Mouse (Mus musculus) hematopoietic stem cell, adult 5-6 weeks (primary cell): ENCODE data around the gene Sept6. TPM values are rescaled to one million over a fixed set of nuclear protein-coding genes. Genes with fewer than 3 reads are reported as not detected.
A peak's percentile ranks its signal among the peaks of the same experiment; 100 is the strongest.
"Not testable (repeated sequence)": the region's sequence is repeated elsewhere in the genome, so short reads cannot be mapped to it uniquely, and the experiment has no call there.

Source experiments
- ATAC-seq, 2 experiments: fragments of 125-278 bp in 1 of 2; replicated peaks in 1 of 2; 2 replicates each; pipeline ENCODE4 v1.8.0; 2016 to 2017; ENCODE audit warnings: inconsistent platforms in 2 of 2, mild to moderate bottlenecking in 2 of 2, moderate number of reproducible peaks in 2 of 2, low read depth in 1 of 2, moderate TSS enrichment in 1 of 2; ENCODE audit not compliant: low FRiP score in 2 of 2, poor library complexity in 2 of 2, severe bottlenecking in 2 of 2, insufficient read depth in 1 of 2, low TSS enrichment in 1 of 2
- total RNA-seq: library from RNA; stranded (forward); fragments of 172-1452, 232-1000 nt; gene quantifications from 2 replicates; pipeline ENCODE4 v1.2.3, GENCODE M21; 2017

Sept6 gene
- total RNA-seq, 1 experiment from 2014 or later, result 122 TPM

GRCm38 (mm10) chrX:36902321-36903114 is 89.1 kb downstream of the Sept6 start, which contains the start of gene Nkrf:
TSS of gene Nkrf (minus strand) at chrX:36902899.
- ATAC-seq, result peak; percentile 26 to 55; a peak in 3 of 4 replicates

GRCm38 (mm10) chrX:36901655-36902054 is 89.9 kb downstream of the Sept6 start:
- ATAC-seq, result no peak

GRCm38 (mm10) chrX:36898931-36899330 is 92.7 kb downstream of the Sept6 start:
- not testable (repeated sequence) for ATAC-seq

- no peak for ATAC-seq
These were observed 106.9 kb downstream of the Sept6 start for GRCm38 (mm10) chrX:36884719-36885118.

- no peak; a peak in 1 of 4 replicates for ATAC-seq
These were observed 116.9 kb downstream of the Sept6 start for GRCm38 (mm10) chrX:36874704-36875128.

- peak; percentile 81 to 90 for ATAC-seq
These were observed 117.4 kb downstream of the Sept6 start for GRCm38 (mm10) chrX:36874178-36874696.

GRCm38 (mm10) chrX:36873765-36874164 is 117.8 kb downstream of the Sept6 start, which contains the start of the genes Ube2a and C330007P06Rik:
TSS of gene Ube2a (plus strand) at chrX:36873900.
TSS of gene C330007P06Rik (minus strand) at chrX:36874111.
- no peak for ATAC-seq

GRCm38 (mm10) chrX:36870372-36870771 is 121.2 kb downstream of the Sept6 start:
- peak; percentile 63 for ATAC-seq

- ATAC-seq, result no peak
These were observed 126.8 kb downstream of the Sept6 start for GRCm38 (mm10) chrX:36864609-36865328.

- peak; percentile 76 to 96 for ATAC-seq
These were observed 127.6 kb downstream of the Sept6 start for GRCm38 (mm10) chrX:36863766-36864608.

Other genes with a start within 250 kb of the Sept6 start
- gene Slc25a43, start 248.1 kb downstream of the Sept6 start, total RNA-seq, result 1.8 and 2.2 TPM in 2 replicates
- gene Slc25a5, start 196.1 kb downstream of the Sept6 start, total RNA-seq, result 527 and 620 TPM in 2 replicates
- 10.0 and 12.4 TPM in 2 replicates for gene Ube2a, start 117.9 kb downstream of the Sept6 start, total RNA-seq
- gene C330007P06Rik, start 117.7 kb downstream of the Sept6 start, total RNA-seq, result 72.4 and 76.5 TPM in 2 replicates
- gene Nkrf, start 88.9 kb downstream of the Sept6 start, total RNA-seq, result 9.9 and 11.6 TPM in 2 replicates
- gene Sowahd, start 57.1 kb upstream of the Sept6 start, total RNA-seq, result not detected in 2 replicates
- 5,658 and 5,878 TPM in 2 replicates for gene Rpl39, start 93.6 kb upstream of the Sept6 start, total RNA-seq
- gene Upf3b, start 118.5 kb upstream of the Sept6 start, total RNA-seq, result 53.0 and 71.3 TPM in 2 replicates
- gene Nkap, start 135.0 kb upstream of the Sept6 start, total RNA-seq, result 35.7 and 47.8 TPM in 2 replicates
- gene Akap14, start 177.0 kb upstream of the Sept6 start, total RNA-seq, result not detected in 2 replicates
- 40.3 and 70.0 TPM in 2 replicates for gene Ndufa1, start 199.4 kb upstream of the Sept6 start, total RNA-seq
- gene Rnf113a1, start 199.5 kb upstream of the Sept6 start, total RNA-seq, result 1.0 and 1.9 TPM in 2 replicates
- not detected in 2 replicates for gene Gm9, start 219.2 kb upstream of the Sept6 start, total RNA-seq
- gene Rhox1, start 230.5 kb upstream of the Sept6 start, total RNA-seq, result not detected in 2 replicates